ENCODE assay signal across 8 mouse cellular contexts in the genomic region with DNA sequence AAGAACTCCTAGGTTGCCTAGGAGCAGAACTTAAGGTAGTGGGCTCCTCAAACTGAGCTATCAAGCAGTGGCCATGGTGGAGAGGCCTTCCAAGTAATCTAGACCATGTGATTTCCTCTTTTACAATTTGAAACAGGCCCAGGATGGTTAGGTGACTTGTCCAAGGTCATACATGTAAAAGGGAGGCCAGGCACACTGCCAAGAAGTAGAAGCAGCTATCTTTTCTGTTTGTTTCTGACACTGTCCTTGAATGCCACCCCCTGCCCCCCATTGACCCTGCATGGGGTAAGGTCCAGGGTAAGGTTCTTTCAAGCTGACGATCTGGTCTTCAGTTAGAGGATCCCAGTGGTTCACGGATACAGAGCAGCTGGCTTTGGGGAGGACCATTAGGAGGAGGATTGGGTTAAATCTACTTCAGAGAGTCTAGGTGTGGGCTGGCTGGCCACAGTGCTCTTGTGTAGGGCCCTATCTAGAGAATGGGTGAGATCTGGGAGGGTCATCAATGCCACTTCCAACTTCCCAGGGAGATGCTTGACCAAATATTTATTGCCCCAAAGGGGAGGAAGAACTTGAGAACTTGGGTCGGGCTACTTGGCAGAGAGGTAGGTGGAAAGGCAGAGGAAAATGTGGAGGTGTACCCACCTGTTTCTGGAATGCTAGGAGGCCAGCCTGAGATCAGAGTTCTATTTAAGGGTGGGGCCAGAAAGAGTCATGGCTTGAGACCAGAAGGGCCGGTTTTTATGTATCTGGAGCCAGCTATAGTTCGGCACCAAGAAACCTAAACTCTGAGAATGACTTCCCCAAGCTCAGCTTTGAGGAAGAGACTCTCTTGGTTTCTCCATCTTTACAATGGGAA. TPM values are rescaled to one million over a fixed set of nuclear protein-coding genes. Genes with fewer than 3 reads are reported as not detected.
DNase-seq lines count a peak whose midpoint lies in the region; ATAC-seq and TF ChIP-seq lines count a peak whose summit lies in the region.
"Had no signal": no experiment of that assay in that cellular context is flagged by ENCODE, and none has a peak within 500 bp of the region (broad histone marks: within the 10 kb centered on the region; RNA-seq: fewer than 3 reads in every experiment).

No protein-coding gene starts in this region.

- 0 out of 2 replicates have a peak, but pooled peaks cover 3% of the 10 kb centered on the region for H3K36me3 ChIP-seq in kidney, postnatal 0 days (ENCODE audit: insufficient read depth, low read length)
- peaks cover 6% of the 10 kb centered on the region; the same call in 1 of the 2 replicates for H3K36me3 ChIP-seq in kidney, embryonic 14.5 days (ENCODE audit: control insufficient read depth, insufficient read depth, low read length)

- no peaks in the 10 kb centered on the region for H3K9me3 ChIP-seq in kidney, postnatal 0 days (replicated peaks; ENCODE audit: low read length)
- no peaks in the 10 kb centered on the region for H3K9me3 ChIP-seq in kidney, embryonic 14.5 days (ENCODE audit: control insufficient read depth, low read length)
- H3K9me3 ChIP-seq: midbrain, embryonic 13.5 days had no signal

- no peak overlapping the region for H3K4me3 ChIP-seq in kidney, postnatal 0 days (replicated peaks; ENCODE audit: low read depth, low read length)
- no peak overlapping the region for H3K4me3 ChIP-seq in kidney, embryonic 14.5 days (ENCODE audit: low read length)

- H3K27me3 ChIP-seq in kidney, postnatal 0 days (ENCODE audit: insufficient read depth, low read length), result no peaks in the 10 kb centered on the region
- no peaks in the 10 kb centered on the region for H3K27me3 ChIP-seq in kidney, embryonic 14.5 days (ENCODE audit: control insufficient read depth, insufficient read depth, low read length)
- H3K27me3 ChIP-seq: midbrain, embryonic 13.5 days had no signal

- H3K9ac ChIP-seq in kidney, postnatal 0 days (ENCODE audit: low read depth, low read length), result no peak overlapping the region
- H3K9ac ChIP-seq in kidney, embryonic 14.5 days (ENCODE audit: low read depth, low read length), result no peak overlapping the region

- H3K4me1 ChIP-seq in kidney, postnatal 0 days (replicated peaks; ENCODE audit: insufficient read depth, low read length), result 0 out of 2 replicates have a peak, but pooled peaks cover 3% of the 10 kb centered on the region
- no peaks in the 10 kb centered on the region for H3K4me1 ChIP-seq in kidney, embryonic 14.5 days (ENCODE audit: control insufficient read depth, insufficient read depth, low read length)
- H3K4me1 ChIP-seq: midbrain, embryonic 13.5 days had no signal

- intact Hi-C loops in heart, postnatal 10 days (cut with DNase I), result loop anchor here (2.0 kb wide), 1 partner anchor 31 kb away; no protein-coding TSS in a partner anchor
- intact Hi-C loops in left cerebral cortex, postnatal 4 days (cut with DNase I), result no loop called here
- intact Hi-C loops in left cerebral cortex, postnatal 10 days (cut with DNase I), result no loop called here

- no peak for ATAC-seq in kidney, postnatal 0 days (replicated peaks; ENCODE audit: low FRiP score, low read depth)
- no peak for ATAC-seq in kidney, embryonic 14.5 days (ENCODE audit: low FRiP score, low TSS enrichment)

- TF ChIP-seq CTCF in kidney, postnatal 0 days (IDR thresholded peaks at IDR 0.05; ENCODE audit: low read depth), result no peak

- H3K27ac ChIP-seq in kidney, postnatal 0 days, result no peak overlapping the region
- no peak overlapping the region for H3K27ac ChIP-seq in kidney, embryonic 14.5 days (ENCODE audit: low read depth, low read length)
- H3K27ac ChIP-seq: midbrain, embryonic 13.5 days had no signal

- 77% methylated on average over 5 of the region's 5 CpGs for WGBS in kidney, postnatal 0 days
- 84% methylated on average over 5 of the region's 5 CpGs for WGBS in kidney, embryonic 14.5 days

- no peak for DNase-seq in kidney, postnatal 0 days (ENCODE audit: low spot score)
- peak; percentile 77 for DNase-seq in adrenal gland, adult 8-10 months
- peak; percentile 27 to 41 for DNase-seq in heart, postnatal 10 days
- DNase-seq in lung, postnatal 25 days (ENCODE audit: low spot score), result peak; percentile 76
- DNase-seq in left cerebral cortex, postnatal 4 days, result no peak
- DNase-seq in left cerebral cortex, postnatal 10 days (ENCODE audit: extremely low spot score in 1 of 2, low spot score in 2 of 2), result no peak

- peak overlapping the region; percentile 13; the same call in 1 of the 2 replicates for H3K4me2 ChIP-seq in kidney, postnatal 0 days (ENCODE audit: low read length)
- no peak overlapping the region for H3K4me2 ChIP-seq in kidney, embryonic 14.5 days (replicated peaks; ENCODE audit: low read depth, low read length)

RNA-seq across cellular contexts. Expression of a gene that starts 14.1 kb away (rescaled TPM):
- 65.8 and 66.8 TPM in 2 replicates for polyA plus RNA-seq in kidney, postnatal 0 days (2015; fragmentation: Nextera tagmentation; extraction: Ambion mirVana)
- 80.9 and 85.3 TPM in 2 replicates for polyA plus RNA-seq in kidney, embryonic 14.5 days (2014; fragmentation: Nextera tagmentation; extraction: Ambion mirVana)
- total RNA-seq in adrenal gland, adult 8-10 months (2022), result 10 to 100 TPM; 76.4 to 94.5 (median 93.0) TPM
- 10 to 100 TPM; 55.2 to 58.0 TPM for total RNA-seq in heart, postnatal 10 days (2021)
- total RNA-seq in left cerebral cortex, postnatal 4 days (2021), result 10 to 100 TPM; 36.7 to 39.0 TPM
- 10 to 100 TPM; 31.5 to 32.6 TPM for total RNA-seq in left cerebral cortex, postnatal 10 days (2021)

RNA-seq across cellular contexts. Expression of a gene that starts 14.1 kb away (rescaled TPM):
- polyA plus RNA-seq in kidney, postnatal 0 days (2015; fragmentation: Nextera tagmentation; extraction: Ambion mirVana), result 19.1 and 21.1 TPM in 2 replicates
- polyA plus RNA-seq in kidney, embryonic 14.5 days (2014; fragmentation: Nextera tagmentation; extraction: Ambion mirVana), result 37.5 and 55.4 TPM in 2 replicates
- 10 to 100 TPM; 56.0 to 84.3 (median 74.0) TPM for total RNA-seq in adrenal gland, adult 8-10 months (2022)
- 10 to 100 TPM; 39.9 to 40.5 TPM for total RNA-seq in heart, postnatal 10 days (2021)
- total RNA-seq in left cerebral cortex, postnatal 4 days (2021), result 10 to 100 TPM; 39.4 to 41.2 TPM
- total RNA-seq in left cerebral cortex, postnatal 10 days (2021), result 10 to 100 TPM; 33.4 to 33.8 TPM

RNA-seq across cellular contexts. Expression of a gene that starts 31.7 kb away (rescaled TPM):
- 50.6 and 52.1 TPM in 2 replicates for polyA plus RNA-seq in kidney, postnatal 0 days (2015; fragmentation: Nextera tagmentation; extraction: Ambion mirVana)
- 47.6 and 62.6 TPM in 2 replicates for polyA plus RNA-seq in kidney, embryonic 14.5 days (2014; fragmentation: Nextera tagmentation; extraction: Ambion mirVana)
- total RNA-seq in adrenal gland, adult 8-10 months (2022), result 10 to 100 TPM; 39.8 to 54.4 (median 47.5) TPM
- 10 to 100 TPM; 40.8 to 42.2 TPM for total RNA-seq in heart, postnatal 10 days (2021)
- 10 to 100 TPM; 11.3 to 12.3 TPM for total RNA-seq in left cerebral cortex, postnatal 4 days (2021)
- total RNA-seq in left cerebral cortex, postnatal 10 days (2021), result 10 to 100 TPM; 13.8 to 14.5 TPM

RNA-seq across cellular contexts. Expression of a gene that starts 43.5 kb away (rescaled TPM):
- polyA plus RNA-seq in kidney, postnatal 0 days (2015; fragmentation: Nextera tagmentation; extraction: Ambion mirVana), result 9.7 and 10.3 TPM in 2 replicates
- polyA plus RNA-seq in kidney, embryonic 14.5 days (2014; fragmentation: Nextera tagmentation; extraction: Ambion mirVana), result 8.1 and 11.6 TPM in 2 replicates
- 10 to 100 TPM; 74.4 to 93.6 (median 83.3) TPM for total RNA-seq in adrenal gland, adult 8-10 months (2022)
- total RNA-seq in heart, postnatal 10 days (2021), result 10 to 100 TPM; 23.4 to 30.7 TPM
- 10 to 100 TPM; 43.5 to 45.7 TPM for total RNA-seq in left cerebral cortex, postnatal 4 days (2021)
- 10 to 100 TPM; 71.5 to 73.3 TPM for total RNA-seq in left cerebral cortex, postnatal 10 days (2021)

Comparison
In these comparisons a context has a peak if more than half of its experiments do, and no peak if none do; other contexts are left out.
1. DNase-seq: peak in adrenal gland, adult 8-10 months (single experiment), heart, postnatal 10 days (2 of 2) and lung, postnatal 25 days (single experiment); none in kidney, postnatal 0 days (single experiment), left cerebral cortex, postnatal 4 days (single experiment) and left cerebral cortex, postnatal 10 days (0 of 2).